Mouse (Mus musculus) heart, postnatal 0 days (tissue): ENCODE results near the gene Tgfb2. TPM values are rescaled to one million over a fixed set of nuclear protein-coding genes. Genes with fewer than 3 reads are reported as not detected.

Experiments used
- ATAC-seq: fragments of 200-750 bp; cut with Nextera tagmentation; 2 replicates; pipeline ENCODE4 v1.8.0; 2017; ENCODE audit warnings: low read depth, moderate number of reproducible peaks, moderate library complexity; ENCODE audit not compliant: insufficient read depth
- DNase-seq: peaks from one replicate; pipeline ENCODE4 v3.0.0-alpha.2; 2016; ENCODE audit warnings: low spot score
- H3K27ac ChIP-seq: fragments of 300-500 bp; sonication (generic); 2 replicates; pipeline ENCODE4 v1.5.1; 2014; ENCODE audit warnings: low read depth, mild to moderate bottlenecking
- H3K27me3 ChIP-seq: fragments of 300-500 bp; sonication (generic); 2 replicates; pipeline ENCODE4 v1.6.1; 2014; ENCODE audit warnings: low read length, mixed read lengths; ENCODE audit not compliant: control insufficient read depth, insufficient read depth
- H3K36me3 ChIP-seq: fragments of 300-500 bp; sonication (generic); replicated peaks from 2 replicates; pipeline ENCODE4 v1.6.1; 2014; ENCODE audit warnings: low read length, mixed read lengths; ENCODE audit not compliant: control insufficient read depth, insufficient read depth
- H3K4me1 ChIP-seq: fragments of 300-500 bp; sonication (generic); 2 replicates; pipeline ENCODE4 v1.6.1; 2014; ENCODE audit warnings: antibody characterized with exemption; ENCODE audit not compliant: control insufficient read depth, insufficient read depth
- H3K4me2 ChIP-seq: fragments of 300-500 bp; sonication (generic); 2 replicates; pipeline ENCODE4 v1.6.1; 2014; ENCODE audit warnings: low read depth, mild to moderate bottlenecking, low read length, moderate library complexity
- H3K4me3 ChIP-seq: fragments of 300-500 bp; sonication (generic); 2 replicates; pipeline ENCODE4 v1.5.1; 2014; ENCODE audit warnings: low read depth, low read length
- H3K9ac ChIP-seq: fragments of 300-500 bp; sonication (generic); replicated peaks from 2 replicates; pipeline ENCODE4 v1.6.1; 2014; ENCODE audit warnings: low read depth, low read length, mixed read lengths
- H3K9me3 ChIP-seq: fragments of 300-500 bp; sonication (generic); replicated peaks from 2 replicates; pipeline ENCODE4 v1.6.1; 2016; ENCODE audit warnings: low read length; ENCODE audit not compliant: control insufficient read depth
- CTCF ChIP-seq: IDR thresholded peaks from 2 replicates; pipeline ENCODE4 v1.5.1; 2016; ENCODE audit warnings: antibody characterized with exemption, control low read depth, low read depth
- EP300 ChIP-seq: IDR thresholded peaks from 2 replicates; pipeline ENCODE4 v1.6.1; 2016; ENCODE audit warnings: antibody characterized with exemption, low read depth
- WGBS: fragments of 180-500 bp; shearing (Covaris S2); extraction: QIAGEN DNeasy Blood & Tissue Kit; methylation state at CpG from one replicate; pipeline ENCODE4 v1.1.7; 2014; 5-methylcytosine and 5-hydroxymethylcytosine counted together
- polyA plus RNA-seq: library from polyadenylated mRNA; unstranded; fragments of >200 nt; fragmentation: Nextera tagmentation; extraction: Ambion mirVana; gene quantifications from 2 replicates; pipeline ENCODE4 v1.2.1, GENCODE M21; 2015
- total RNA-seq: library from RNA; depleted of rRNA; stranded (reverse); fragments of >200 nt; gene quantifications from 2 replicates; pipeline ENCODE4 v1.2.3, GENCODE M21; 2014; ENCODE audit warnings: low replicate concordance

The Tgfb2 gene
- total and polyA plus RNA-seq, 2 experiments from 2014 or later = 17.7 to 19.9 TPM

DNA sequence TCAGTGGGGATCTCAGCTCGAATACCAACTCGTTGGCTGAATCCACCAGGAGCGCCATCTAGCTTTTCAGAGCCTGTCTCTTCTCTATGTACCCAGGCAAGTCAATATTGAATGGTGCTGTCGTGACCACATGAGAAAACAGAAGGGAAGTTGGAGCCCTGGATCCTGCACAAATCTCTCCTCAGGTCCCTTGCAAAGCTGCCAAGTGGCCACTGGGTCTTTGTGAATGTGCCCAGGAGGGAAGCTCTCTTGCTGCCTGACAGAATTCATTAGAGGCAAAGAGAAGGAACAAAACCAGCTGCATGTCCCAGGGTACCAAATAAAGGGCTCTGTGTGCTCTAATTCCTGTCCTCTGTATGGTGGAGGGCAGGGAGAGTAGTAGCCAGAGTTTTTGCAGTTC is 50.7 kb downstream of the Tgfb2 start:
- Histone ChIP-seq H3K4me1 (no peaks in the 10 kb centered on the region), H3K9ac (no peak overlapping the region), H3K4me2 (no peak overlapping the region), H3K36me3 (no peaks in the 10 kb centered on the region), H3K27me3 (no peaks in the 10 kb centered on the region), H3K27ac (no peak overlapping the region), H3K4me3 (no peak overlapping the region), H3K9me3 (no peaks in the 10 kb centered on the region)
- WGBS = 76% methylated on average over 4 of the region's 4 CpGs
- DNase-seq (no peak), ATAC-seq (no peak)
- TF ChIP-seq EP300 (no peak), CTCF (peak; percentile 11; the same call in 1 of the 2 replicates)

DNA sequence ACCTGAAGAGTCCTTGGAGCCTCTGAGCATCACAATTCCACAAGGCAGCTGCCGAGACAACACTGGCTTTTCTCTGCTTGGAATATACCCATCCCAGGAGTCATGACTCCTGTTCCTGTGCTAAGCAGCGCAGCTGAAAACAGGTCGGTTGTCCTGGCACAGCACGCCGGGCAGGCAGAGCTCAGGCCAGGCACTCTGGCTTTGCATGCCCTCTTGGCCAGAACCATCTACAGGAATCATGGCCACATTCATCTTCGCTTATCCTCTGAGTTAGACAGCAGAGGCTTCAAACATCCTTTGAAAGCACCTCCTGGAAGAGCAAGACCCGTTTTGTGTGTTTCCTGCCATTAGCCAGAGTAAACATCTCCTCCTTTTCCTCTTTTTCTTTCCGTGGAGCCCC is 53.6 kb downstream of the Tgfb2 start:
- no peak for DNase-seq
- peaks cover 17% of the 10 kb centered on the region; the same call in 1 of the 2 replicates for H3K36me3 ChIP-seq
- H3K27ac ChIP-seq = no peak overlapping the region
- no peak for ATAC-seq
- no peaks in the 10 kb centered on the region for H3K27me3 ChIP-seq
- no peaks in the 10 kb centered on the region for H3K4me1 ChIP-seq
- no peak overlapping the region for H3K4me3 ChIP-seq
- H3K9me3 ChIP-seq = peaks cover 10% of the 10 kb centered on the region; the same call in 1 of the 2 replicates
- 64% methylated on average over 8 of the region's 8 CpGs for WGBS
- H3K9ac ChIP-seq = no peak overlapping the region
- TF ChIP-seq EP300 (no peak), CTCF (no peak)
- H3K4me2 ChIP-seq = no peak overlapping the region

DNA sequence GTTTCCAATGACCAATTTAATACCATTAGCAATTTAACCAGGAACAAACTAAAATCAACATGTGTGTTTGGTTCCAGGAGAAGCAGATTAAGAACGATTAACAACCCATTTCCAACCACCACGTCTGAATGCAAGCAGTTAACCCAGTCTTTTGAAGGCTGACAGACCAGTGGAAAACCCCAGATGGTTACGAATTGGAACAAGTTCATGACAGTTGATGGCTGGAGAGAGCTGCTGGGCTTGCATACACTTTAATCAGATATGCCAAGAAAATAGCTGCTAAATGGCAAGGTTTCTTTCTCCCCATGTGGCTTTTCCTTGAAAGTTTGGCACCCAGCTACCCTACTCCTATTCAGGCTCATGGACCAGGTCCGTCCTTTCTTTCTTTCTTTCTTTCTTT is 55.8 kb downstream of the Tgfb2 start:
- Histone ChIP-seq H3K9me3 (peaks cover 10% of the 10 kb centered on the region; the same call in 1 of the 2 replicates), H3K36me3 (peaks cover 17% of the 10 kb centered on the region; the same call in 1 of the 2 replicates), H3K27me3 (no peaks in the 10 kb centered on the region), H3K4me2 (no peak overlapping the region), H3K4me3 (no peak overlapping the region), H3K27ac (no peak overlapping the region), H3K9ac (no peak overlapping the region), H3K4me1 (no peaks in the 10 kb centered on the region)
- ATAC-seq = no peak
- no peak for DNase-seq
- TF ChIP-seq EP300 = no peak
- no peak for TF ChIP-seq CTCF
- WGBS = 89% methylated on average over 4 of the region's 4 CpGs

DNA sequence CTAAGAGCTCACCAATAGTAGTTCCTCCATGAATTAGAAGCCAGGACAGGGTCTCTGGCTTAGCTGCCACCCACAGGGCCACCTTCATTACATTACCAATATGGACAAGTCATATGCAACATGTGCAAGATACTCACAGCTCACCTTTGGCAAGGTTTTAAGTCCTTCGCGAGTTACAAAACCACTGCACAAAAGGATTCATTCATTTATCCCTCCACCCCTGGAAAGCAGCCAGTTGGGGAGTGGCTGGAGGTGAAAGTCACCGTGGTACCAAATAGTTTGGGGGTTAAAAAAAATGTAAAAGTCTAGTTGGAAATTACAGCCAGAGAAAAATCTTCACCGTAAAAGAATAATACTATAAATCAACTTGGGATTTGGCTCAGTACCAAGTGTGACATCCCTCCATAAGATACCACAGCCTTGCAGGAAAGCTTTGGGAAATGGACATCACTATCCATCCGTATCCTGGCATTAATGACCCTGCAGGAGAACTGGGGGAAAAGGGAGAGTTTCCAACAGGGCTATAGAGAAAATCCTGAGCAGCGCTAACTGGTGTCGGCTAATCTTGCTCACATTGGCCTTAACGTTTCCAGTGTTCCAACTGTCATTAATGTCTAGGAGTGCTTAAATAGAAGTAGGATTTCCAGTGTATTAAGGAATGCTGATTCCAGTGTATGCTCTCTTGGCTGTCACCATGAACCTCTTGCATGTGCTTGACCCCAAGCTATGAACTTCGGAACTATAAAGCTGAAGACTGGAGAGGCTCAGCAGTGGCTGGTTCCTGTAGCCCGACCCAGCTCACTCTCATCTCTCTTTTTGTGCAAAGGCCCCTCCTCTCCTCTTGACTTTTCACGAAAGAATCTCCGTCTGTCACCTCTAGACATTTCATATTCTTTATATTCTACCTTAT is 68.2 kb downstream of the Tgfb2 start:
- H3K4me1 ChIP-seq = peaks cover 7% of the 10 kb centered on the region
- WGBS = 53% methylated on average over 12 of the region's 12 CpGs
- H3K27ac ChIP-seq = no peak overlapping the region
- DNase-seq (no peak), ATAC-seq (no peak)
- H3K9me3 ChIP-seq = no peaks in the 10 kb centered on the region
- H3K9ac ChIP-seq = no peak overlapping the region
- TF ChIP-seq EP300 (no peak), CTCF (no peak)
- no peak overlapping the region for H3K4me2 ChIP-seq
- no peaks in the 10 kb centered on the region; the same call in 1 of the 2 replicates for H3K36me3 ChIP-seq
- no peak overlapping the region for H3K4me3 ChIP-seq
- H3K27me3 ChIP-seq = no peaks in the 10 kb centered on the region

DNA sequence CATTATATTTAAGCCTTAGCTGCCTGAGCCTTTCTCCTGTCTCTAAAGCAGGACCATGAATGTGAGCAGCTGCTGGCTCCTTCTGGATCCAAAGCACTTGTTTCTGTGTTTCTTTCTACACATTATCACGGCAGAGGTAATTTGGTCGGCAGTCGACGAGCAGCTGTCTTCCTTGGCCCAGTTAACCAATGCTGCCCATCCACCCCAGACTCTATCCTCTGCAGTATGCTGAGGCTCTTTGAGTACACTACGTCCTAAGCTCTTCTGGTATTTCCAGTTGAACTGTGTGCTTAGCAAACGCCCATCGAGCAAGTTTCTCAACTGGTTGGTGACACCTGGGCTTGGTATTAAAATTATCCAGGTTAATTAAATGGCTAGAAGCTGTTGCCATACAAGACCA is 70.7 kb downstream of the Tgfb2 start:
- no peak overlapping the region for H3K4me3 ChIP-seq
- WGBS = 64% methylated on average over 7 of the region's 7 CpGs
- H3K4me2 ChIP-seq = no peak overlapping the region
- peaks cover 21% of the 10 kb centered on the region for H3K4me1 ChIP-seq
- ATAC-seq (no peak), DNase-seq (no peak)
- no peaks in the 10 kb centered on the region for H3K27me3 ChIP-seq
- H3K9ac ChIP-seq = no peak overlapping the region
- no peak overlapping the region for H3K27ac ChIP-seq
- H3K36me3 ChIP-seq = no peaks in the 10 kb centered on the region; the same call in 1 of the 2 replicates
- no peaks in the 10 kb centered on the region for H3K9me3 ChIP-seq
- TF ChIP-seq CTCF (no peak), EP300 (no peak)
